Mouse (Mus musculus) heart, postnatal 0 days (tissue): ENCODE measurements around the gene Gm10643. TPM values are rescaled to one million over a fixed set of nuclear protein-coding genes. Genes with fewer than 3 reads are reported as not detected.
A peak's percentile ranks its signal among the peaks of the same experiment; 100 is the strongest.

ENCODE experiments used
- ATAC-seq: fragments of 200-750 bp; cut with Nextera tagmentation; 2 replicates; pipeline ENCODE4 v1.8.0; 2017; ENCODE audit warnings: low read depth, moderate number of reproducible peaks, moderate library complexity; ENCODE audit not compliant: insufficient read depth
- DNase-seq: peaks from one replicate; pipeline ENCODE4 v3.0.0-alpha.2; 2016; ENCODE audit warnings: low spot score
- H3K27ac ChIP-seq: fragments of 300-500 bp; sonication (generic); 2 replicates; pipeline ENCODE4 v1.5.1; 2014; ENCODE audit warnings: low read depth, mild to moderate bottlenecking
- H3K27me3 ChIP-seq: fragments of 300-500 bp; sonication (generic); 2 replicates; pipeline ENCODE4 v1.6.1; 2014; ENCODE audit warnings: low read length, mixed read lengths; ENCODE audit not compliant: control insufficient read depth, insufficient read depth
- H3K36me3 ChIP-seq: fragments of 300-500 bp; sonication (generic); replicated peaks from 2 replicates; pipeline ENCODE4 v1.6.1; 2014; ENCODE audit warnings: low read length, mixed read lengths; ENCODE audit not compliant: control insufficient read depth, insufficient read depth
- H3K4me1 ChIP-seq: fragments of 300-500 bp; sonication (generic); 2 replicates; pipeline ENCODE4 v1.6.1; 2014; ENCODE audit warnings: antibody characterized with exemption; ENCODE audit not compliant: control insufficient read depth, insufficient read depth
- H3K4me2 ChIP-seq: fragments of 300-500 bp; sonication (generic); 2 replicates; pipeline ENCODE4 v1.6.1; 2014; ENCODE audit warnings: low read depth, mild to moderate bottlenecking, low read length, moderate library complexity
- H3K4me3 ChIP-seq: fragments of 300-500 bp; sonication (generic); 2 replicates; pipeline ENCODE4 v1.5.1; 2014; ENCODE audit warnings: low read depth, low read length
- H3K9ac ChIP-seq: fragments of 300-500 bp; sonication (generic); replicated peaks from 2 replicates; pipeline ENCODE4 v1.6.1; 2014; ENCODE audit warnings: low read depth, low read length, mixed read lengths
- H3K9me3 ChIP-seq: fragments of 300-500 bp; sonication (generic); replicated peaks from 2 replicates; pipeline ENCODE4 v1.6.1; 2016; ENCODE audit warnings: low read length; ENCODE audit not compliant: control insufficient read depth
- CTCF ChIP-seq: IDR thresholded peaks from 2 replicates; pipeline ENCODE4 v1.5.1; 2016; ENCODE audit warnings: antibody characterized with exemption, control low read depth, low read depth
- EP300 ChIP-seq: IDR thresholded peaks from 2 replicates; pipeline ENCODE4 v1.6.1; 2016; ENCODE audit warnings: antibody characterized with exemption, low read depth
- WGBS: fragments of 180-500 bp; shearing (Covaris S2); extraction: QIAGEN DNeasy Blood & Tissue Kit; methylation state at CpG from one replicate; pipeline ENCODE4 v1.1.7; 2014; 5-methylcytosine and 5-hydroxymethylcytosine counted together
- polyA plus RNA-seq: library from polyadenylated mRNA; unstranded; fragments of >200 nt; fragmentation: Nextera tagmentation; extraction: Ambion mirVana; gene quantifications from 2 replicates; pipeline ENCODE4 v1.2.1, GENCODE M21; 2015
- total RNA-seq: library from RNA; depleted of rRNA; stranded (reverse); fragments of >200 nt; gene quantifications from 2 replicates; pipeline ENCODE4 v1.2.3, GENCODE M21; 2014; ENCODE audit warnings: low replicate concordance

Gene Gm10643
- total and polyA plus RNA-seq, 2 experiments from 2014 or later = 1.7 to 3.8 TPM

- H3K4me2 ChIP-seq = peak overlapping the region; percentile 83
- H3K36me3 ChIP-seq = peaks cover 17% of the 10 kb centered on the region
- H3K9me3 ChIP-seq = no peaks in the 10 kb centered on the region
- ATAC-seq (no peak), DNase-seq (no peak)
- peak overlapping the region; percentile 85 for H3K9ac ChIP-seq
- H3K27ac ChIP-seq = no peak overlapping the region
- 39% methylated on average over 3 of the region's 3 CpGs for WGBS
- no peaks in the 10 kb centered on the region for H3K27me3 ChIP-seq
- peaks cover 8% of the 10 kb centered on the region for H3K4me1 ChIP-seq
- TF ChIP-seq EP300 (no peak), CTCF (no peak)
- peak overlapping the region; percentile 90 for H3K4me3 ChIP-seq
Observed at GRCm38 (mm10) chr8:84103601-84104000, 38.7 kb upstream of the Gm10643 start.

GRCm38 (mm10) chr8:84101476-84102270 lies 36.7 kb upstream of the Gm10643 start:
- no peak for TF ChIP-seq CTCF
- TF ChIP-seq EP300 = no peak
- H3K36me3 ChIP-seq = peaks cover 37% of the 10 kb centered on the region
- WGBS = 90% methylated on average over 25 of the region's 25 CpGs

GRCm38 (mm10) chr8:84098376-84098775 lies 33.4 kb upstream of the Gm10643 start:
- Histone ChIP-seq H3K9me3 (no peaks in the 10 kb centered on the region), H3K4me2 (no peak overlapping the region), H3K4me3 (no peak overlapping the region), H3K27ac (no peak overlapping the region), H3K27me3 (no peaks in the 10 kb centered on the region), H3K36me3 (peaks cover 69% of the 10 kb centered on the region), H3K9ac (no peak overlapping the region), H3K4me1 (no peaks in the 10 kb centered on the region)
- WGBS = 87% methylated on average over 7 of the region's 7 CpGs
- no peak for TF ChIP-seq CTCF
- TF ChIP-seq EP300 = no peak
- ATAC-seq (no peak), DNase-seq (no peak)

More at GRCm38 (mm10) chr8:84101476-84102270, 36.7 kb upstream of the Gm10643 start:
- Histone ChIP-seq H3K4me1 (peaks cover 8% of the 10 kb centered on the region), H3K27me3 (no peaks in the 10 kb centered on the region), H3K27ac (no peak overlapping the region), H3K4me3 (no peak overlapping the region), H3K9me3 (no peaks in the 10 kb centered on the region), H3K9ac (no peak overlapping the region), H3K4me2 (no peak overlapping the region)
- ATAC-seq = no peak
- DNase-seq = no peak

- WGBS = 72% methylated on average over 8 of the region's 8 CpGs
- peaks cover 73% of the 10 kb centered on the region for H3K36me3 ChIP-seq
- TF ChIP-seq EP300 = no peak
- TF ChIP-seq CTCF = no peak
Observed at GRCm38 (mm10) chr8:84096061-84096460, 31.1 kb upstream of the Gm10643 start.

GRCm38 (mm10) chr8:84090585-84090984 lies 25.6 kb upstream of the Gm10643 start:
- no peak; the same call in 1 of the 2 replicates for ATAC-seq
- no peak for DNase-seq

More at GRCm38 (mm10) chr8:84096061-84096460, 31.1 kb upstream of the Gm10643 start:
- no peak overlapping the region for H3K27ac ChIP-seq
- ATAC-seq (no peak), DNase-seq (no peak)
- no peak overlapping the region for H3K9ac ChIP-seq
- H3K27me3 ChIP-seq = no peaks in the 10 kb centered on the region
- H3K4me1 ChIP-seq = no peaks in the 10 kb centered on the region
- no peaks in the 10 kb centered on the region for H3K9me3 ChIP-seq
- H3K4me3 ChIP-seq = no peak overlapping the region
- H3K4me2 ChIP-seq = no peak overlapping the region

GRCm38 (mm10) chr8:84089277-84089676 lies 24.3 kb upstream of the Gm10643 start:
- H3K27ac ChIP-seq = no peak overlapping the region
- no peak for TF ChIP-seq EP300
- no peak for TF ChIP-seq CTCF
- DNase-seq (no peak), ATAC-seq (no peak)
- H3K4me3 ChIP-seq = no peak overlapping the region
- no peak overlapping the region for H3K4me2 ChIP-seq
- no peaks in the 10 kb centered on the region for H3K4me1 ChIP-seq
- 84% methylated on average over 9 of the region's 9 CpGs for WGBS
- no peaks in the 10 kb centered on the region for H3K9me3 ChIP-seq
- H3K36me3 ChIP-seq = peaks cover 64% of the 10 kb centered on the region
- no peaks in the 10 kb centered on the region for H3K27me3 ChIP-seq
- H3K9ac ChIP-seq = no peak overlapping the region

More at GRCm38 (mm10) chr8:84090585-84090984, 25.6 kb upstream of the Gm10643 start:
- Histone ChIP-seq H3K4me2 (no peak overlapping the region), H3K27ac (no peak overlapping the region), H3K4me1 (no peaks in the 10 kb centered on the region), H3K27me3 (no peaks in the 10 kb centered on the region), H3K4me3 (no peak overlapping the region), H3K9me3 (no peaks in the 10 kb centered on the region), H3K36me3 (peaks cover 66% of the 10 kb centered on the region), H3K9ac (no peak overlapping the region)
- 80% methylated on average over 8 of the region's 8 CpGs for WGBS
- no peak for TF ChIP-seq EP300
- no peak for TF ChIP-seq CTCF
